Mouse (Mus musculus): ENCODE results near the gene Copg1. TPM values are rescaled to one million over a fixed set of nuclear protein-coding genes. Genes with fewer than 3 reads are reported as not detected.
A peak's percentile ranks its signal among the peaks of the same experiment; 100 is the strongest.

Copg1 gene
- polyA plus RNA-seq, 2 experiments: 135 to 177 TPM

DNA sequence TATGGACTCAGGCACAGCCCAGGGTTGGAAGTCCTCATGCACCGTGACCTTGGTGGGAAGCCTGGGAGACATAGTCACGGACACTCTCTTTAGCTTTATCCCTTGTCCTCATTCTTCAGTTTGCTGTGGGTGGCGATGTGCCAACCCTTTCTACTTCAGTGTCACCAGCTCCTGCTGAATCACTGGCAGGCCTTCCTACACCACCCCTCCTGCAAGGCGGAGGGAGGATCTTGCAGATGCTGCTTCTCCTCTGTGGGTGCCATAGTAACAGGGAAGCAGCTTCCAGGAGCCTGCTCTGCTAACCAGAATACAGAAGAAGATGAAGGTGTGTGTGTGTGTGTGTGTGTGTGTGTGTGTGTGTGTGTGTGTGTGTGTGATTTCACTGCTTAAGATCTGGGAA, 4.8 kb upstream of the Copg1 start:
- Histone ChIP-seq H3K36me3 (ENCODE audit: control insufficient read depth, insufficient read depth, low read length) (no peaks in the 10 kb centered on the region), H3K4me3 (replicated peaks; ENCODE audit: low read length) (no peak overlapping the region), H3K9me3 (ENCODE audit: control insufficient read depth, low read length) (no peaks in the 10 kb centered on the region), H3K4me2 (replicated peaks; ENCODE audit: low read depth, low read length, severe bottlenecking) (no peak overlapping the region), H3K9ac (ENCODE audit: low read depth, low read length, severe bottlenecking) (no peak overlapping the region), H3K27ac (replicated peaks; ENCODE audit: low read depth, low read length) (no peak overlapping the region), H3K4me1 (ENCODE audit: control insufficient read depth, insufficient read depth, low read length) (no peaks in the 10 kb centered on the region), H3K27me3 (ENCODE audit: control insufficient read depth, insufficient read depth, low read length) (no peaks in the 10 kb centered on the region)
- DNase-seq (ENCODE audit: low spot score) (no peak), ATAC-seq (ENCODE audit: low FRiP score, low read depth) (no peak)
- TF ChIP-seq POLR2A (IDR thresholded peaks at IDR 0.05; ENCODE audit: borderline replicate concordance, extremely low read depth, insufficient read depth, insufficient read length): no peak
- 55% methylated on average over 4 of the region's 4 CpGs for WGBS

DNA sequence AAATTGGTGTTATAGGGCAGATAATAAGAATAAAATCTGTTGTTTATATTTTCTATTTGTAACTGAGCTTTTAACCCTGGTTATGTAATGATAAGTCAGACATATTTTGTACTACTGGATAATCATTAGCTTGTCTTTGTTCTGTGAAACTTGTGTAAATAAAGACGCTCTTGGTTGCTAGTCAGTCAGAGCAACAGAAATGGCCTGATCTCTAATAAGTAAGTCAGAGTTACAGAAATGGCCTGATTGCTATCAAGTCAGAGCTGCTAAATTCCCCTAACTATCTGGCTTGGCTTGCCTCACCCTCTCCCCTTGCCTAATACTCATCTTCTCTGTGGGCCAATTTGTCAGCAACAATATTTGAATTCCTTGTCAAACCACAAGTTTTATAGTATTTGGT, 893 bp upstream of the Copg1 start:
- Histone ChIP-seq H3K27me3 (ENCODE audit: control insufficient read depth, insufficient read depth, low read length) (no peaks in the 10 kb centered on the region), H3K9ac (ENCODE audit: low read depth, low read length, severe bottlenecking) (no peak overlapping the region), H3K4me1 (ENCODE audit: control insufficient read depth, insufficient read depth, low read length) (0 out of 2 replicates have a peak, but pooled peaks cover 3% of the 10 kb centered on the region), H3K4me3 (replicated peaks; ENCODE audit: low read length) (no peak overlapping the region), H3K4me2 (replicated peaks; ENCODE audit: low read depth, low read length, severe bottlenecking) (no peak overlapping the region), H3K9me3 (ENCODE audit: control insufficient read depth, low read length) (no peaks in the 10 kb centered on the region), H3K27ac (replicated peaks; ENCODE audit: low read depth, low read length) (no peak overlapping the region), H3K36me3 (ENCODE audit: control insufficient read depth, insufficient read depth, low read length) (peaks cover 26% of the 10 kb centered on the region)
- DNase-seq (ENCODE audit: low spot score): no peak
- ATAC-seq (ENCODE audit: low FRiP score, low read depth): no peak
- no peak for TF ChIP-seq POLR2A (IDR thresholded peaks at IDR 0.05; ENCODE audit: borderline replicate concordance, extremely low read depth, insufficient read depth, insufficient read length)
- 97% methylated on average over 1 of the region's 1 CpGs for WGBS

DNA sequence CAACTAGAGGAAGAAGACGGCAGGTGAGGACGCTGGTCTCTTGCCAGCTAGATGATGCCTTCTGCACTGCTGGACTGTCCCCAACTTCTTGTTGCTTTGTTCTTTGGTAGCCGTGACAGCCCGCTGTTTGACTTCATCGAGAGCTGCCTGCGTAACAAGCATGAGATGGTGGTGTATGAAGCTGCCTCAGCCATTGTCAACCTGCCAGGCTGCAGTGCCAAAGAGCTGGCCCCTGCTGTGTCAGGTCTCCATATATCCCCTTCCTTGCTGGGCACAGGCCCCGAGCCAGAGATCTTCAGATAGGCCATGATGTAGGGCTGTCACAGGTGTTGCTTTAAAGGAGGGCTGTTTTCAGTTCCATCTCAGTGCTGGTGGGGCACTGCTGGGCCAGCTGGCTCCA, 6.3 kb downstream of the Copg1 start:
- DNase-seq (ENCODE audit: low spot score) (no peak), ATAC-seq (ENCODE audit: low FRiP score, low read depth) (no peak)
- Histone ChIP-seq H3K27ac (replicated peaks; ENCODE audit: low read depth, low read length) (no peak overlapping the region), H3K9ac (ENCODE audit: low read depth, low read length, severe bottlenecking) (no peak overlapping the region), H3K4me3 (replicated peaks; ENCODE audit: low read length) (no peak overlapping the region), H3K4me1 (ENCODE audit: control insufficient read depth, insufficient read depth, low read length) (0 out of 2 replicates have a peak, but pooled peaks cover under 1% of the 10 kb centered on the region), H3K27me3 (ENCODE audit: control insufficient read depth, insufficient read depth, low read length) (no peaks in the 10 kb centered on the region), H3K9me3 (ENCODE audit: control insufficient read depth, low read length) (no peaks in the 10 kb centered on the region), H3K36me3 (ENCODE audit: control insufficient read depth, insufficient read depth, low read length) (peaks cover 96% of the 10 kb centered on the region), H3K4me2 (replicated peaks; ENCODE audit: low read depth, low read length, severe bottlenecking) (no peak overlapping the region)
- no peak for TF ChIP-seq POLR2A (IDR thresholded peaks at IDR 0.05; ENCODE audit: borderline replicate concordance, extremely low read depth, insufficient read depth, insufficient read length)
- 92% methylated on average over 7 of the region's 7 CpGs for WGBS

DNA sequence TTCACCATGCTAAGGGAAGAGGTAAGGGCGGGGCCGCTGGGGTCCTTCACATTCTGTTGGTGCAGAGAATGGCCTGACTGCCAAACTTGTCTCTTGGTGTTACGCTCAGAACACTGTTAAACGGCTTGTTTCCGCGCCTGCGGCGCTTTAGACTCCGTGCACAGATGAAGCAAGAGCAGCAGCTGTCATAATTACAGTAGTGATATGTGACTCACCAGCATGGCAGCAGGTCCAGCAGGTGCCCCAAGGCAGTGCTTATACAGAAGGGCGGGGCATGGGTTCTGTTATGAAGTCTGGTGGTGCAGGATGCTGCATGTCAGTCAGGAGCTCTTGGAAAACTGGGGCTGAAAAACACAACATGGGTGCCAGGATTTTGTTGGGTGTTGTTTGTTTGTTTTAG, 10.4 kb downstream of the Copg1 start:
- H3K4me1 ChIP-seq (ENCODE audit: control insufficient read depth, insufficient read depth, low read length): no peaks in the 10 kb centered on the region
- no peak for ATAC-seq (ENCODE audit: low FRiP score, low read depth)
- no peak overlapping the region for H3K9ac ChIP-seq (ENCODE audit: low read depth, low read length, severe bottlenecking)
- TF ChIP-seq POLR2A (IDR thresholded peaks at IDR 0.05; ENCODE audit: borderline replicate concordance, extremely low read depth, insufficient read depth, insufficient read length): no peak
- peak; percentile 54 for DNase-seq (ENCODE audit: low spot score)
- H3K27ac ChIP-seq (replicated peaks; ENCODE audit: low read depth, low read length): no peak overlapping the region
- no peaks in the 10 kb centered on the region for H3K27me3 ChIP-seq (ENCODE audit: control insufficient read depth, insufficient read depth, low read length)
- WGBS: 87% methylated on average over 10 of the region's 10 CpGs
- H3K9me3 ChIP-seq (ENCODE audit: control insufficient read depth, low read length): no peaks in the 10 kb centered on the region
- peaks cover 97% of the 10 kb centered on the region for H3K36me3 ChIP-seq (ENCODE audit: control insufficient read depth, insufficient read depth, low read length)
- no peak overlapping the region for H3K4me3 ChIP-seq (replicated peaks; ENCODE audit: low read length)
- H3K4me2 ChIP-seq (replicated peaks; ENCODE audit: low read depth, low read length, severe bottlenecking): no peak overlapping the region

- no peak for TF ChIP-seq POLR2A (IDR thresholded peaks at IDR 0.05; ENCODE audit: borderline replicate concordance, extremely low read depth, insufficient read depth, insufficient read length)
- Histone ChIP-seq H3K9ac (ENCODE audit: low read depth, low read length, severe bottlenecking) (no peak overlapping the region), H3K36me3 (ENCODE audit: control insufficient read depth, insufficient read depth, low read length) (peaks cover 97% of the 10 kb centered on the region), H3K9me3 (ENCODE audit: control insufficient read depth, low read length) (no peaks in the 10 kb centered on the region), H3K27ac (replicated peaks; ENCODE audit: low read depth, low read length) (no peak overlapping the region), H3K4me1 (ENCODE audit: control insufficient read depth, insufficient read depth, low read length) (no peaks in the 10 kb centered on the region), H3K4me3 (replicated peaks; ENCODE audit: low read length) (no peak overlapping the region), H3K4me2 (replicated peaks; ENCODE audit: low read depth, low read length, severe bottlenecking) (no peak overlapping the region), H3K27me3 (ENCODE audit: control insufficient read depth, insufficient read depth, low read length) (no peaks in the 10 kb centered on the region)
- no peak for ATAC-seq (ENCODE audit: low FRiP score, low read depth)
- no peak for DNase-seq (ENCODE audit: low spot score)
- WGBS: 79% methylated on average over 5 of the region's 5 CpGs
These were observed 19.0 kb downstream of the Copg1 start for GRCm38 (mm10) chr6:87906632-87907031.

- no peaks in the 10 kb centered on the region for H3K4me1 ChIP-seq (ENCODE audit: control insufficient read depth, insufficient read depth, low read length)
- H3K4me3 ChIP-seq (replicated peaks; ENCODE audit: low read length): no peak overlapping the region
- H3K27ac ChIP-seq (replicated peaks; ENCODE audit: low read depth, low read length): no peak overlapping the region
- peaks cover 87% of the 10 kb centered on the region for H3K36me3 ChIP-seq (ENCODE audit: control insufficient read depth, insufficient read depth, low read length)
- H3K9me3 ChIP-seq (ENCODE audit: control insufficient read depth, low read length): no peaks in the 10 kb centered on the region
- no peak for TF ChIP-seq POLR2A (IDR thresholded peaks at IDR 0.05; ENCODE audit: borderline replicate concordance, extremely low read depth, insufficient read depth, insufficient read length)
- ATAC-seq (ENCODE audit: low FRiP score, low read depth) (no peak), DNase-seq (ENCODE audit: low spot score) (no peak)
- no peak overlapping the region for H3K4me2 ChIP-seq (replicated peaks; ENCODE audit: low read depth, low read length, severe bottlenecking)
- H3K27me3 ChIP-seq (ENCODE audit: control insufficient read depth, insufficient read depth, low read length): no peaks in the 10 kb centered on the region
- no peak overlapping the region for H3K9ac ChIP-seq (ENCODE audit: low read depth, low read length, severe bottlenecking)
- 89% methylated on average over 6 of the region's 6 CpGs for WGBS
These were observed 21.6 kb downstream of the Copg1 start for GRCm38 (mm10) chr6:87909181-87909580.
